Mouse (Mus musculus) heart, adult 9 months (tissue): ENCODE results near the gene Prss38.
"Not testable (repeated sequence)": the region's sequence is repeated elsewhere in the genome, so short reads cannot be mapped to it uniquely, and the experiment has no call there.

Source experiments
- DNase-seq, 2 experiments: peaks; one replicate each; pipeline ENCODE4 v3.0.0; 2022; ENCODE audit warnings: low spot score in 2 of 2

Prss38 gene

GRCm38 (mm10) chr11:59369848-59370247, 5.6 kb downstream of the Prss38 start:
- no peak for DNase-seq

- DNase-seq = not testable (repeated sequence)
Observed at GRCm38 (mm10) chr11:59367955-59368354, 7.5 kb downstream of the Prss38 start.

DNA sequence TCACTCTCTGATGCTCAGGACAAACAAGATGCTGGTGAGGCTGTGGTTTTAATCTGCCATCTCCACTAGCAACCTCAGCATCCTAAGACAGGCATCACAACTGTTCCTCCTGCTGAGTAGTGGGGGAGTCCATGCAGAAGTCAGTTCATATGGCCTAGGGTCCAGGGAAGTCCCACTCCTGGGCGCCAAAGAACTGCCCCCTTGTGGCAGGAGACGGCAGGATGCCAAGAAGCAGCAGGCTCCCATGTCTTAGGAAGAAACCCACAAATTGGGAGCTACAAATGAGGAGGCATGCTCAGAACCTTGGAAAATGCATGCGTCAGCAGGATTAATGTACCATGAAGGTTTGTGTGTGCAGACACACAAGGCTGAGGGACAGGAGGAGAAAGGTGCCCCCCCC, 8.8 kb downstream of the Prss38 start:
- no peak for DNase-seq

GRCm38 (mm10) chr11:59366031-59366430, 9.4 kb downstream of the Prss38 start:
- DNase-seq = no peak

- DNase-seq = no peak
Observed at GRCm38 (mm10) chr11:59364417-59364816, 11.0 kb downstream of the Prss38 start.

DNA sequence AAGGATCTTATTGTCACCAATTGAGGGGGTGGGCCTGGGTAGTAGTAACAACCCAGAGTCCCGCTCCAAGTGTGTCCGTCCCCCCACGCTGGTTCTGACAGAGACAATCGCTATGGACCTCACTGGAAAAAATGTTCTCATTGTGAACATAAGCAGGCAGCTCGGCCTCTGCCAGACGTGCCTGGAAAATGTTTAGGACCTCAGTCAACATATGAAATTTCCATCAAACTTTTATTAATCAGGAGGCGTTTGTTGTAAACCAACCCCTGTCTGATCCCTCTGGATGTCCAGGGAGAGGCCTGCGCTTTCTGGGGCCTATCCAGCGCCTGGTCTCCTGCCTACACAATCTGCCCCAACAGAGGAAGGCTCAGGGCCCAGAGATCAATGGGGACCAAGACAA, 11.4 kb downstream of the Prss38 start:
- DNase-seq = no peak

DNA sequence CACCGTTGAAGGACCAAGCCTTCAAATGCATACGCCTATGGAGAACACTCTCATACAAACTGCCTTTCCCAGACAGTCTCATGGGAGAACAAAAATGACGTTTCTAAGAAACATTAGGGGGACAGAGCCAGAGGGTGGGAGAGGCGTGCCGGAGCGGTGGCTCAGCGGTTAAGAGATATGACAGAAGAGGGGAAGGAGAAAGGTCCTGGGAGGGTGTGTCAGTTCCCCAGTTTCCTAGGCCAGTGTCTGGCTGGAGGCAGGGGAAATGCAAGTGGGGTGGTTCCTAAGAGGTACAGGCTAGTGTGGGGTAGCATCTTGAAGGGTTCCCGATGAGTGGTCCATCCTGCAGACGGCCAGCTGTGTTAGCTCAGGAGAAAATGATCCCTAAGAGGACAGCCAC, 14.2 kb downstream of the Prss38 start:
- no peak for DNase-seq

GRCm38 (mm10) chr11:59356874-59357289, 18.6 kb downstream of the Prss38 start:
- DNase-seq = no peak

DNA sequence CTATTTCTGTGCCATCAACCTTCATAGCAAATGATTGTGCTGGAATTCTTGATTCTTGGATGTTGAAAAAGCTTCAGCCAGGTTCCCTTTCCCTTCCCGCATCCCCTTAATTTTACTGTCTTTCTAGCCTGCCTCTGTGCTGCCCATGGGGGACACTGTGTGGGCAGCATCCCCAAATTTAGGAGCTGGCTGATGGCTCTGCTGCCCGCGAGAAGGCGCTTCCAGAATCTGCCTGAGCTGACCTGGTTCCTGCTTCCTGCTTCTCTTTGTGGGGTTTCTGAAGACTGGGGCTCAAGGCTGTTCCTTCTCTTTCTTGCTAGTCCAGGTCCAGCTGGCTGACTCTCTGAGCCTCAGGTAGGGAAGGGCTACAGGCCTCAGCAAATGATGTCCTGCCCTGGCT, 20.7 kb downstream of the Prss38 start:
- DNase-seq = no peak

GRCm38 (mm10) chr11:59350326-59350725, 25.1 kb downstream of the Prss38 start:
- DNase-seq = no peak

- DNase-seq = peak; percentile 61 to 74
Observed at GRCm38 (mm10) chr11:59346166-59346910, 29.1 kb downstream of the Prss38 start.

DNA sequence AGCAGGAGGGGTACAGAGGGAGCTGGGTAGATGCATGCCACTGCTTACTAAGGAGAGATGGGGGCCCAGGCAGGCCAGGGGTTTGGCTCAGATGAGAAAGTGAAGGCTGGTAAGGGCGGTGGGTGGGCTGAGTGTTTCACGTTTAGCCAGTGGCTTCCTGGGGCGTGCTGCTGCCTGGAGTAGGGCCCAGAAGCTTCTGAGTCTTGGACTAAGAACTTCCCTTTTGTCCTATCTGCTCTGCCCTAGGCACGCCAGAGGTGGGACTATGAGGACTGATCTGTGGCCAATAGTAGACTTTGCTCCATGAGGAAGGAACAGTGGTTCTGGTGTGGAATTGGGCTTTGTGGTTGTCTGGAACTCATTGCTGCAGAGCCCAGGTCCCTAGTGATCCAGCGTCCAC, 32.5 kb downstream of the Prss38 start:
- DNase-seq = no peak

- no peak for DNase-seq
Observed at GRCm38 (mm10) chr11:59338736-59339120, 36.7 kb downstream of the Prss38 start.

DNA sequence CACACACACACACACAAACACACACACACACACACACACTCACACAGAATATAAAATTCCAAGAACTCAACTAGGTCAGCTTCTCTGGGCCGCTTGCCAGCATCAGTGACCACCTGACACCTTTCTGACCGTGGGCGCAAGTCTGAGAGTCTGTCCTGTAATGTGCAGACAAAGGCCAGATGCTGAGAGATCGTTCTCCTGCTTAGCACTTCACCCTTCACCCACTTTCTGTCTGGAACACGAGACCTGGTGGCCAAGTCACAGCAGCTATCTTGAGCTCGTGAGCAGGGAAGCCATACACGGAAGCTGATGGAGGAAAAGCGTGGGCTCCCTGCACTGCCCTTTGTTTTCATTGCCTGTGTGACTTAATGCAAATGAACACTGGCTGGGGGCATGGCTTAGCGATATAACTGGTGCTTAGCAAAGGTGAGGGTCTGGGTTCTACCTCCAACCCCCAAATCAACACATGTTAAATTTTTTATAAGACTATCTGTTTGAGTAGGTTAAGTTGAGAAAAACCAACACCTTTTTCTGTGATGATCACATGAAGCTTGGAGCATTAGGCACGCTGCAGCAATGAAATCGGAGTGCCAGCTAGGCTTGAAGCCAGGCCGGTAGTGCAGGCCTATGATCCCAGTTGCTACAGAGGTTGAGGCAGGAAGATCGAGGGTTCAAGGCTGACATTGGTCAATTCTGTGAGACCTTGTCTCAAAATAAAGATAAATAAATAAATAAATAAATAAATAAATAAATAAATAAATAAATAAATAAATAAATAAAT, 37.3 kb downstream of the Prss38 start:
- DNase-seq = peak; percentile 19 to 48

DNA sequence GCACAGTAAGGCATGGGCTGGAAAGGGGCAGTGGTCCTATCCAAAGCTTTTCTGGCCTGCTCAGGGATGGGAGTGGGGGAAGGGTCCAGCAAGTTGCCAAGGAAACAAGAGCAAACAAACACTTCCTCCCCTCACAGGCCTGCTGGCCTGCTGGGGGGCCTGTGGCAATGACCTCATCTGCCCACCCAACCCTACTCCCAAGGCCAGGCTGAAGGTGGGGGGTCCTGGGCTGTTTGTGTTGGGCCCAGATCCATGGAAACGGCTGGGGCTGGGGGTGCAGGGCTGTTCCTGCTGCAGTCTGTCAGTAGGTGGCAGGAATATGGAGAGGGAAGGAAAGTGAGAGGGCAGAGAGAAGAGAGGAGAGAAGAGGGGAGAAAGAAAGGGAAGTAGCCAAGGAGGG, 39.1 kb downstream of the Prss38 start:
- DNase-seq = no peak

DNA sequence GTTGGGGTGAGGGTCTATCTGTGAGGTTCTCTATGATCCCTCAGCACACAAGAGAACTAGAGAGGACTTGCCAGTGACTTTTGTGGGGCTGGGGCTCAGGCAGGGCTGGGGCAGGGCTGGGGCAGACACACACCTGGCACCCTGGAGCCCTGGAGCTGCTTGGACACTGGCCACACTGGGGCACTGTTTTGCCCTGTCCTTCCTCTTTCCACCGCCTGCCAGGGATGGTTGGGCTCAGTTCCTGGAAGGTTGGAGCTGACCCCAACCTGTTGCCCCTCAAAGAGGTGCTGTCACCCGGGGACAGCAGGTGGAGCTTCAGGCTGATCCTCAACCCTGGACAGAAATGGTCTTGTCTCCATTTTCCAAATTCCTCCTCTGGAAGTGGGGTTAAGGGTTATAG, 39.5 kb downstream of the Prss38 start:
- DNase-seq = no peak

DNA sequence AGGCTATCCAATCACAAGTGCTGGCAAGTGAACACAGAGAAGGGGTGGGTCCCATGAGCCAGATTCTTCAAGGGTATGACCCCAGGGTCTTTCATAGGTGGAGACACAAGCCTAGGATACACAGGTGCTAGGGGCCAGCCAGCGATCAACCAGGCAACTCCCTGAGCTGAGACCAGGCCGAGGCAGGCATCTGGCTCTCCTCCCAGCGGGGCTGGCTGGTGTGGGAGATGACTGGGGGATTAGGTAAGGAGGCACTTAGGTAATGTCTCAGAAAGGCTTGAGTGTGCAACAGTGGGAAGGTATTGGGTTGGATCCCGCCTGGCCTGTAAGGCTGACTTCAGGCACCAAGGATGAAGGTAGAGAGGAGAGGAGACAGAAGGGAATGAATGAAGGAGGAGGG, 40.3 kb downstream of the Prss38 start:
- DNase-seq = no peak

DNA sequence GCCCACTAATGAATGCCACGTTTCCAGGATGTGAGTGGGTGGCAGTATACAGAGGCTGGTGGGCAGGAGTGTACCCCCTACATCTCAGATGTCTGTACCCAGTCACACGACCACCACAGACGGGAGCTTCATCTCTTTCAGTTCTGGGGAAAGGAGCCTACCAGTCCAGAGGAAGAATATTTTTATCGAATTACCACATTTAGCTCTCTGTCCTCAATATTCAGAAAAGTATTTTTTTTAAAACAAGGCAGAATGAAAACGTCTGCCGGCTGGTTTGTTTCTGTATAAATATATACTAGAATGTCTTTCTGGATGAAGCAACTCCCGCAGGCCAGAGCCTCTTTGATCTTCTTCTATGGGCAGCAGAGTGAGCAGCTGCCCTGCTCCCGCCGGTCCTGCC, 42.5 kb downstream of the Prss38 start:
- no peak for DNase-seq

- DNase-seq = no peak
Observed at GRCm38 (mm10) chr11:59331167-59331869, 44.1 kb downstream of the Prss38 start.

DNA sequence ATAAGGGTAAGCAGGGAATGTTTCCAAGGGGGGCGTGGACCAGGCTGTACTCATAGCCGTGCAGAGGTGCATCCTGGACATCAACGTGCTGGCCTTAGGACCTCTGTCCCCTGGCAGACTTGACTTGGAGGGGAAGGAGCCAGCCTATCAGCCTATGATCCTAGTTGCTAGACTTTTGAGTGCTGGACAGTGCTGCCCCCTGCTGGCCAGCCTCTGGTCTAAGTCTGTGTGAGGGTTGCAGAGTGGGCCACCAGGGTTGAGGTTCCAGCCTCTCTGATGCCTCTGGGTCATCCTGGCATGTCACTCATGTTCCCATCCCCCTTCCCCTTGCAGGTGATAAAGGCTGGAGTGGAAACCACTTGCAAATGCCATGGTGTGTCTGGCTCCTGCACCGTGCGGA, 44.9 kb downstream of the Prss38 start:
- DNase-seq = peak in 1 of 2 experiments; percentile 44

GRCm38 (mm10) chr11:59329616-59330015, 45.8 kb downstream of the Prss38 start:
- DNase-seq = no peak

DNA sequence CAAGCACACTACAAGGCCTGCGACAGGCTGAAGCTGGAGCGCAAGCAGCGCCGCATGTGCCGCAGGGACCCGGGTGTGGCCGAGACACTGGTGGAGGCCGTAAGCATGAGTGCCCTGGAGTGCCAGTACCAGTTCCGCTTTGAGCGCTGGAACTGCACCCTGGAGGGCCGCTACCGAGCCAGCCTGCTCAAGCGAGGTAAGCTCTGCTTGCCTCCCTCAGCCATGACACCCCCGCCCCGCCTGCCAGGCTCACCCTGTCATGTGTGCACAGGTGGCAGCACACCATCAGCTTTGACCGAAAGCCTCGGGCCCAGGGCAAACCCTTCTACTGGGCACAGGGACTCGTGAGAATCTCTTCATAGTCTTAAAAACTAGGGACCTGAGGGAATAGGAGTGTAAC, 47.8 kb downstream of the Prss38 start:
- no peak for DNase-seq

- no peak for DNase-seq
Observed at GRCm38 (mm10) chr11:59324777-59325176, 50.7 kb downstream of the Prss38 start.
